Mouse (Mus musculus): ENCODE results near the gene Mrps17. TPM values are rescaled to one million over a fixed set of nuclear protein-coding genes. Genes with fewer than 3 reads are reported as not detected.
A peak's percentile ranks its signal among the peaks of the same experiment; 100 is the strongest.

Mrps17 gene
- total RNA-seq, 1 experiment, result 147 TPM

DNA sequence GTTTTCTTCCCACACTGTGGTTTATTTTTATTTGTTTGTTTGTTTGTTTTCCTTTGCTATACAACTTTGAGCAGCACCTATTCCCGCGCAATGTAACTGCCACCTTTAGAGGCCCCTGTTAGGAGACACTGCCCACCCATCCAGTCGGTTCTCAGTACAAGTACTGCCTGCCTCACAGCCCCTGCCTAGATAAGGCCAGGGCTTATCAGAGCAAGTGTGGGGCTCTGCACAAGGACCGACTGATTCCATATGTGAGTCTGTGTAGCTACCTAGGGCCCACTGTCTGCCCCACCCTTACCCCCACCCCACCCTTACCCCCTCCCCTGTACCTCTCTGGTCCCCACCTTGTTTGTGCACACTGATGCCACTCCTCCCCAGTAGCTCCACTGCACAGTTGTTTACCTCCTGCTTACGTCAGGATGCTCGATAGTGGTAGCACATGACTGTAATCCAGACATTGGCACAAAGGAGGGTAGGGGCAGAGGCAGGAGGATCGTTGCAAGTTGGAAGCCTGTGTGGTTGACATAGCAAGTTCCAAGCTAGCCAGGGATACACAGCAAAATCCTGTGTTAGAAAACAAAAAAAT, 27.7 kb downstream of the Mrps17 start:
- no peak overlapping the region for H3K27ac ChIP-seq (ENCODE audit: insufficient read depth, low read depth, low read length, poor library complexity, severe bottlenecking)
- H3K4me1 ChIP-seq (ENCODE audit: control insufficient read depth in 2 of 2, insufficient read depth in 2 of 2, low read length in 2 of 2, poor library complexity in 1 of 2), result peaks cover 0 to 3% of the 10 kb centered on the region in 2 experiments; a peak in 1 of 4 replicates
- no peak for DNase-seq (ENCODE audit: low read depth, low spot score)
- no peak overlapping the region for H3K9ac ChIP-seq (ENCODE audit: insufficient read depth, low read depth, low read length, poor library complexity, severe bottlenecking)
- in situ Hi-C loops (cut with MboI; ENCODE audit: low sequenced_read_pairs in 2 of 2, unreplicated experiment in 2 of 2), result no loop called here
- H3K36me3 ChIP-seq (ENCODE audit: control insufficient read depth, insufficient read depth, low read length, poor library complexity, severe bottlenecking), result peaks cover 10% of the 10 kb centered on the region; the same call in 1 of the 2 replicates
- no peak overlapping the region for H3K4me3 ChIP-seq (ENCODE audit: insufficient read depth in 1 of 2, low read depth in 1 of 2, low read length in 2 of 2, poor library complexity in 1 of 2, severe bottlenecking in 1 of 2)
- no peaks in the 10 kb centered on the region for H3K9me3 ChIP-seq (ENCODE audit: control insufficient read depth, insufficient read depth, low read depth, low read length)
- TF ChIP-seq HCFC1 (IDR thresholded peaks at IDR 0.05; ENCODE audit: borderline replicate concordance, insufficient read depth, low read length), result no peak
- TF ChIP-seq CHD2 (IDR thresholded peaks at IDR 0.05; ENCODE audit: low read depth, low read length), result no peak
- no peak for TF ChIP-seq ZNF384 (IDR thresholded peaks at IDR 0.05; ENCODE audit: low read depth, low read length)
- TF ChIP-seq ZC3H11A (IDR thresholded peaks at IDR 0.05; ENCODE audit: borderline replicate concordance, low read depth, low read length), result no peak
- TF ChIP-seq MAFK (IDR thresholded peaks at IDR 0.05; ENCODE audit: insufficient read depth, low read depth, low read length), result no peak

DNA sequence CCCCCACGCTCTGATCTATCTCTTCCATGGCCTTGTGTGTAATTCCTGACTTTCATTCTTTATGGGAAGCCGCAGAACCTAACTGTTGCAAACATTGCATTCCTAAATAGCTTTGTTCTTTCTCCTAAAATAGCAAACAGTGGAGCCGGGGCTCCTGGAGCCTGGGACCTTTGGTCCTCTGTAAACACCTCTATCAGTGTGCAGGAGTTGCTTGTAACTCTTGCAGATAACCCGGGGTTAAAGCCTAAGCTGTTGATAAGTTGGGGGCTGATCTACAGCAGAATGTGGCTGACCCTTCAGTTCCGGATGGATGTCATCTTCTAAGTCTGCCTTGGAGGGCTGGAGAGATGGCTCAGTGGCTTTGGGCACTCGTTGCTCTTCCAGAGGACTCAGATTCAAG, 28.8 kb downstream of the Mrps17 start:
- Histone ChIP-seq H3K4me3 (ENCODE audit: insufficient read depth in 1 of 2, low read depth in 1 of 2, low read length in 2 of 2, poor library complexity in 1 of 2, severe bottlenecking in 1 of 2) (no peak overlapping the region), H3K36me3 (ENCODE audit: control insufficient read depth, insufficient read depth, low read length, poor library complexity, severe bottlenecking) (peaks cover 12% of the 10 kb centered on the region; the same call in 1 of the 2 replicates), H3K27ac (ENCODE audit: insufficient read depth, low read depth, low read length, poor library complexity, severe bottlenecking) (no peak overlapping the region), H3K9ac (ENCODE audit: insufficient read depth, low read depth, low read length, poor library complexity, severe bottlenecking) (no peak overlapping the region), H3K4me1 (ENCODE audit: control insufficient read depth in 2 of 2, insufficient read depth in 2 of 2, low read length in 2 of 2, poor library complexity in 1 of 2) (peaks cover 0 to 3% of the 10 kb centered on the region in 2 experiments; a peak in 1 of 4 replicates), H3K9me3 (ENCODE audit: control insufficient read depth, insufficient read depth, low read depth, low read length) (no peaks in the 10 kb centered on the region)
- DNase-seq (ENCODE audit: low read depth, low spot score), result no peak
- in situ Hi-C loops (cut with MboI; ENCODE audit: low sequenced_read_pairs in 2 of 2, unreplicated experiment in 2 of 2), result no loop called here
- no peak for TF ChIP-seq ZC3H11A (IDR thresholded peaks at IDR 0.05; ENCODE audit: borderline replicate concordance, low read depth, low read length)
- TF ChIP-seq MAFK (IDR thresholded peaks at IDR 0.05; ENCODE audit: insufficient read depth, low read depth, low read length), result no peak
- TF ChIP-seq CHD2 (IDR thresholded peaks at IDR 0.05; ENCODE audit: low read depth, low read length), result no peak
- no peak for TF ChIP-seq ZNF384 (IDR thresholded peaks at IDR 0.05; ENCODE audit: low read depth, low read length)
- no peak for TF ChIP-seq HCFC1 (IDR thresholded peaks at IDR 0.05; ENCODE audit: borderline replicate concordance, insufficient read depth, low read length)

DNA sequence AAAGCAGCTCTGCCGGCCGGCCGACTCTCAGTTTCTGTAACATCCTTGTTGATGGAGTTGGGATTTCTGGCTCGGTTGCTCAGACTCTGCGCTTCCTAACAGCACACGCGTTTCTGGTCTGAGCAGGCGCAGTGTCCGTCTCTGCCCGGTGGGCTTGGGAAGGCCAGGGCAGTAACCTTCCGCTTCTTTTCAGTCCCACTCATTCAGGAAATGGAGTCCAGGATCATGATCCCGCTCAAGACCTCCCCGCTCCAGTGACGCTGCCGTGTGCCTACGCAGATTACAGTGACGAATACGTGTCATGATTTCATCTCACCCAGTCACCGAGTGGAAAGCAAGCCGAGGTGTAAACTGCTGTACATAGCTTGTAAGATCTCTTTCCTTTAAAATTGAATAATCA, 41.6 kb downstream of the Mrps17 start:
- TF ChIP-seq ZNF384 (IDR thresholded peaks at IDR 0.05; ENCODE audit: low read depth, low read length), result no peak
- TF ChIP-seq CHD2 (IDR thresholded peaks at IDR 0.05; ENCODE audit: low read depth, low read length), result no peak
- no peak for TF ChIP-seq MAFK (IDR thresholded peaks at IDR 0.05; ENCODE audit: insufficient read depth, low read depth, low read length)
- TF ChIP-seq ZC3H11A (IDR thresholded peaks at IDR 0.05; ENCODE audit: borderline replicate concordance, low read depth, low read length), result no peak
- no peak for TF ChIP-seq HCFC1 (IDR thresholded peaks at IDR 0.05; ENCODE audit: borderline replicate concordance, insufficient read depth, low read length)
- in situ Hi-C loops (cut with MboI; ENCODE audit: low sequenced_read_pairs in 2 of 2, unreplicated experiment in 2 of 2), result no loop called here
- Histone ChIP-seq H3K9ac (ENCODE audit: insufficient read depth, low read depth, low read length, poor library complexity, severe bottlenecking) (peak overlapping the region; percentile 51; the same call in 1 of the 2 replicates), H3K36me3 (ENCODE audit: control insufficient read depth, insufficient read depth, low read length, poor library complexity, severe bottlenecking) (no peaks in the 10 kb centered on the region), H3K4me1 (ENCODE audit: control insufficient read depth in 2 of 2, insufficient read depth in 2 of 2, low read length in 2 of 2, poor library complexity in 1 of 2) (peaks cover 0 to 5% of the 10 kb centered on the region in 2 experiments; a peak in 2 of 4 replicates), H3K9me3 (ENCODE audit: control insufficient read depth, insufficient read depth, low read depth, low read length) (no peaks in the 10 kb centered on the region), H3K4me3 (ENCODE audit: insufficient read depth in 1 of 2, low read depth in 1 of 2, low read length in 2 of 2, poor library complexity in 1 of 2, severe bottlenecking in 1 of 2) (peak overlapping the region in 1 of 2 experiments; percentile 4; a peak in 1 of 4 replicates), H3K27ac (ENCODE audit: insufficient read depth, low read depth, low read length, poor library complexity, severe bottlenecking) (peak overlapping the region; percentile 23; the same call in 1 of the 2 replicates)
- DNase-seq (ENCODE audit: low read depth, low spot score), result no peak

DNA sequence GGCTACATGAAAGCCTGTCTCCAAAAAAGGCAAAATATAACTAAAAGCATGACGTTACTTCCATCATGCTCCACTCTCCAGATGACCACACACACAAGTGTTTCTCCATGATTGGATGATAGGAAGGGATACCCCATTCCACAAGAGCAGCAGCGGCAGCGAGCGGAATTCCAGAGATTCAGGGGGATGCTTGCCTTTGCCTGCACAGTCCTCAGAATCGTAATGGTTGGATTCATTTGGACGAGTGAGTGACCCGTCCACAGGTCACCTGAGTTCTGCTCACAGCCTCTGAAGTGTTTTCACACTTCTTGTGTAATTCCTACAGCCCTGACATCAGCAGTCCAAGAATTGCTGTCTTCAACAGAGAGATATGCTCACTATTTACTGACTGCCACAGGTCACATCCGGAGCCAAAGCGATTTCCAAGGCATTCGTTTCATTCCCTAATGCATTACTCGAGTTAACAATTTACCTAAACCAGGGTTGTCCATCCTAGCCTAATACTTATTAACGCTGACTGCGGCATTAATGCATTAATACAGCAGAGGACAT, 44.7 kb downstream of the Mrps17 start:
- Histone ChIP-seq H3K9me3 (ENCODE audit: control insufficient read depth, insufficient read depth, low read depth, low read length) (no peaks in the 10 kb centered on the region), H3K27ac (ENCODE audit: insufficient read depth, low read depth, low read length, poor library complexity, severe bottlenecking) (no peak overlapping the region), H3K36me3 (ENCODE audit: control insufficient read depth, insufficient read depth, low read length, poor library complexity, severe bottlenecking) (no peaks in the 10 kb centered on the region), H3K9ac (ENCODE audit: insufficient read depth, low read depth, low read length, poor library complexity, severe bottlenecking) (no peak overlapping the region), H3K4me1 (ENCODE audit: control insufficient read depth in 2 of 2, insufficient read depth in 2 of 2, low read length in 2 of 2, poor library complexity in 1 of 2) (peaks cover 0 to 10% of the 10 kb centered on the region in 2 experiments; a peak in 2 of 4 replicates), H3K4me3 (ENCODE audit: insufficient read depth in 1 of 2, low read depth in 1 of 2, low read length in 2 of 2, poor library complexity in 1 of 2, severe bottlenecking in 1 of 2) (no peak overlapping the region)
- in situ Hi-C loops (cut with MboI; ENCODE audit: low sequenced_read_pairs in 2 of 2, unreplicated experiment in 2 of 2), result no loop called here
- TF ChIP-seq MAFK (IDR thresholded peaks at IDR 0.05; ENCODE audit: insufficient read depth, low read depth, low read length) (0 out of 2 replicates have a peak, but pooled peaks have one; percentile 38), ZNF384 (IDR thresholded peaks at IDR 0.05; ENCODE audit: low read depth, low read length) (no peak)
- DNase-seq (ENCODE audit: low read depth, low spot score), result no peak

Data from ES-E14 (cell line).